Mouse (Mus musculus) heart, postnatal 4 days (tissue): ENCODE measurements around the gene Wdr4. TPM values are rescaled to one million over a fixed set of nuclear protein-coding genes. Genes with fewer than 3 reads are reported as not detected.

ENCODE experiments used
- DNase-seq: peaks from one replicate; pipeline ENCODE4 v3.0.0; 2021
- total RNA-seq, 2 experiments: library from RNA; stranded (reverse); gene quantifications; 2 replicates each; pipeline ENCODE4 v1.2.3; 2021

Gene Wdr4
- total RNA-seq, 2 experiments from 2014 or later: 15.9 to 16.4 TPM

DNA sequence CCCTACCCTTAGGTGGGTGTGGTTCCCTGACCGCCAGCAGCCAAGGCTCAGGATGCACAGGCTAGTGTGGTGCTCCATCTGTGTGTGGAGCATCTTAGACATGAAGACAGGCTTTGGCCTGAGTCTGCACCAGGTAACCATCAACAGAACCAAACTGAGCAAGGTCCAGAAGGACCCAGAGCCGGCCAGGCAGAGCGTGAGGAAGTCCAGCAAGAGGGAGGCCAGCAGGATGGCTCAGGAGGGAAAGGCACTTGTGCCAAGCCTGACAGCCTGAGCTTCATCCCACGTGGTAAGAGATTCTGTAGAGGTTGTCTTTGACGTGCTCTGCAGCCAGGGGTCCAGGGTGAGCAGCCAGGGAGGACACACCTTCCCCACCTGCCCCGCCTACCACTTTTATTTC, 22.1 kb downstream of the Wdr4 start:
- no peak for DNase-seq

DNA sequence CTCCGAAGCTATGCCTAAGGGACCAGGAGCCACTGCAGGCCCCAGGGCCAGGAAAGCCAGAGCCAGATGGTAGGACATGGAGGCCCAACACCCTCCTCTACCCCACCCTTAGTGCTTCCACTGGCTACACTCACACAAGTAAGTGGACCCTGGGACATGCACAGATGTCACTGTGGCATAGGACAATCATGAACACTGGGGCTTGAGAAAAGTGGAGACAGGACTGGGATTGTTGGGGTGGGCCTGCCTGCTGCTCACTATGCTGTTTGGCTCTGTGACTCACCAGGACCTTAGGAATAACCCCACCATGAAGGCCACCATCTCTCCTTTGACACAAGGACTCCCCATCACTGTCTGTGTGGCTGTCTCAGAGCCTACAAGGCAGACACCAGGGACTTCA, 24.8 kb downstream of the Wdr4 start:
- no peak for DNase-seq

DNA sequence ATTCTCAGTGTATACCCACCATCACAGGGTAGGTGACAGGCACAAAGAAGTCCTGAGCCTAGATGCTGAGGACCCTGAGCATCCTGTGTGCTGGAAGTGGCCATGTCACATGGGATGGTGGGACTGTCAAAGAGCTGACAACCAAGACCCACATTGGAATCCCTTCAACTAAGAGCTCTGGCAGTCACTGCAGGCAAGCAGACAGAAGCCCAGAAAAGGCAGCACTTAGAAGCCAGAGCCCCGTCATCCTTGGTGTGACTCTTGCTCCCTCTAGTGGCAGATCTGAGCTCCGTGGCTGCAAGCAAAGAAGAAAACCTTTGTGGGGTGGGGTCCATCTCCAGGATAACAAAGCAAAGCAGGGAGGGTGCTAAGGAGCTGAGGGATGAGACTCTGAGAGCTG, 27.4 kb downstream of the Wdr4 start:
- DNase-seq: peak; percentile 85

DNA sequence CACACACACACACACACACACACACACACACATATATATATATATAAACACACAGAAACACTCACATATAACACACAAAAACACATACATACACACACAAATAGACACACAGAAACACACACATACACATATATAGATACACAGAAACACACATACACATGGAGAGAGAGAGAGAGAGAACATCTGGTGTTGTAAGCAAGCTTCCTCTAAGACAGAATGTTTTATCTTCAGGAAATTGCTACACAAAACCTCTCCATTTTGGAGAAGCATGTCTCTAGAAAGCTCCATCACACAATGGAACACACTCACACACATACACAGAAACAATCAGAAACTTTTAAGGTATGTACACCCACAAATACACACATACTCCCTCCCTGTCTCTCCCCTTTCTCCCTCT, 28.4 kb downstream of the Wdr4 start:
- no peak for DNase-seq

DNA sequence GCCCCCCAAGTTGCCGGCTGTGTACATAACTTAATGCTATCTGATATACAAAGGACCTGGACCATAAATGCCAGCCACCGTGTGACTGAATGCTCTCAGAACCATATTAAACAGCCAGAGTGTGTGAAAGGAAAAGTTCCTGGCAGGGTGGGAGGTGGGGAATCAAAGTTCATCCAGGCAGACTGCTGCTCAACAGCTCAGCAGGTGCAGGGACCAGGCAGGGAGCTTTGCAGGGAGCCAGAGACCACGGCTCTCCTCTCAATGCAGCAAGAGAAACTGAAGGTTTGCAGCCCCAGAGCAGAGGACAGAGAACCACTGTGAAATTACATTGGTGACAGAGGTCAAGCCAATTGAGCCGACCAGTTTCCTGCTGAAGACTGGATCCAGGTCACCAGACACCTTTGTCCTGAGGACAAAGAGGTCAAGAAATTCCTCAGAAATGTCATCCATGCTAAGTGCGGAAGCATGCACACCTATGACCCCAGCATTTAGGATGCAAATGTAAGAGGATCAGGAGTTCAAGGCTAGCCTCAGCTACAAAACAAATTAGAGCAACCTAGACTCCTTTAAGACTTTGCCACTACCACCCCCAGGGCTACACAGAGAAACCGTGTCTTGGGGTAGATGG, 32.2 kb downstream of the Wdr4 start:
- DNase-seq: no peak

DNA sequence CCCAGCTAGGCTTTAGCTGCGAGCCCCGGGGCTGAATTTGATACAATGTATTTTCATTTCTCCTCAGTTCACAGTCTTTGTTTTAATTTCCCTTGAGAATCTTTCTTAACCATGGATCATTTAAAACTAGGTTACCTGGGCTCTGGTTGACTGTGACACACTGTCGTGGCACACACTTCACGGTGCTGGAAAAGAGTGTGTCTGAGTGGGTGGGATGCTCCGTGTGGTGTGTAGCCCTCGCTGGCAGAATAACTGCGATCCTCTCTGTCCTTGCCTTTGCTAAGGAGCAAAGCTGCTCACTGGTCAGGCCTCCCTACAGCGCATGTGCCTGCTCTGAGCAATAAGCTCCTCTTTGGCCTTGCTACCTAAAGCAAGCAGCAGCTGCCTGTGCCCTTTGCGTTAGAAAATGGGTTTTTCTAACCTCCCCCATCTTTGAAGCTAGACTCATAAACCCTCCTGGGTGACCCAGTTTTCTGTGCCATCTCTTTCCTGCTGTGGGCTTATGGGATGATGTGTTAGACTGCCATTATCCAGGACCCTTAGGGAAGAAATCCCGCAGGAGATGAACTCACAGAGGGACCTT, 33.1 kb downstream of the Wdr4 start:
- no peak for DNase-seq

DNA sequence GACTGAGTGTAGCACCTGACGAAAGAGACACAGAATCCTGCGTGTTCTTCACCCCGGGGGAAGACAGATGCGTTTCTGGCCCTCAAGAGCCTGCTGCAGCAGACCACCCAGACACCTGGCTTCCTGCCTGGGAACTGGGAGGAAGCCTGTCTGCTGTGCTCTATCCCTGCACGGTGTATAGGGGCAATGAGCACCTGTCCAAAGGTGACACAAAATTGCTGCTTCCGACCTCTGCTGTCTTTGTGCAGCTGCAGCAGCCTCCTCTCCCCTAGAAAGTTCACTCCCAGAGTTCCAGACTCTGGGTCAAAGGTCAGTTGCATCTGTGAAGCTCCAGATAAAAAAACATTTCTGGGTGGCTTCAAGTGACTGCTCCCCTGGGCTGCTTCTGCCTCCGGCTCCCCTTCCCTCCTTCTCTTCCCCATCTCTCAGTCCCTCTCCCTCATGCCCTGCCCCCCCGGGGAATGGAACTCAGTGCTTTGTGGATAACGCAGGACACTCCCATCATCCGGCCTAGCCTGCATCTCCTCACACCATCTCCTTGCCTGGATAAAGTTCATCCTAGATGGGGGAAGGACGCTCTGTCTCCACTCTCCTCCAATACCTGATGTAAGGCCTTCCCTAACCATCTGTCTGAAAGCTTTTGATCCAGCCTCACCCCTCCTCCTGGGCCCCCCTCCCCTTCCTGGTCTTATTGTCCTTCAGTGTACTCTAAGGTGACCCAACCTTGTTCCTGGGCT, 40.5 kb downstream of the Wdr4 start:
- DNase-seq: no peak

DNA sequence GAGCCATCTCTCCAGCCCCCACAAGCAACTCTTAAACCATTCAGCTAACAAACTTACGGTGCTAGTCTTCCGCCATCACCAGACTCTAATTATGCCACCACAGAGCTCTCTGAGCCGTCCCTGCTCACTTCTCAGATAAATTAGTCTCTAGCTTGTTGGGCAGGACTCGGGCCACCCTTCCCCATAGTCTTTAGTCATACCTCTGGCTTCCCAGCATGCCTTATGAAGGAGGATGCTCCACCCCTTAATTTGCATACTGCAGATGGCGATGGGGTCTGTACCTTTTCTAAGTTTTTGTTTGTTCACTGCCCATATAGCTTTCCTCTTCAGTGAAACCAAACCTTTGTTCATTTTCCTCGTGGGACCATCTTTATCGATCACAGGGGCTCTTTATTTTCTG, 41.2 kb downstream of the Wdr4 start:
- no peak for DNase-seq

DNA sequence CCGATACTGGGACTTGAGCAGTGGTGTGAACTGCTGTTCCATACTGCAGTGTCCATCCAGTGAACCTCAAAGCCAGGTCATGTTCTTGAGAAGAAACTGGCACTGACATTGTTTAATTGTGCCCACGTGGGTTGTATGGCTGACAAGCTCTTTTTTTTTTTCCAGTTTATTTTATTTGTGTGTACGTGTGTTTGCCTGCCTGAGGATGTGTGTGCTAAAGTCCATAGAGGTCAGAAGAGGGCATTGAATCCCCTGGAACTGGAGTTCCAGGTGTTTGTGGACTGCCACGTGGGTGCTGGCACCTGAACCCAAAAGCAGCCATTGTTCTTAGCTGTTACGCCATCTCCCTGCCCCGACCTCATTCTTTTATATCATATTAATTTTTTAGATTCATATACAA, 45.4 kb downstream of the Wdr4 start:
- DNase-seq: no peak

DNA sequence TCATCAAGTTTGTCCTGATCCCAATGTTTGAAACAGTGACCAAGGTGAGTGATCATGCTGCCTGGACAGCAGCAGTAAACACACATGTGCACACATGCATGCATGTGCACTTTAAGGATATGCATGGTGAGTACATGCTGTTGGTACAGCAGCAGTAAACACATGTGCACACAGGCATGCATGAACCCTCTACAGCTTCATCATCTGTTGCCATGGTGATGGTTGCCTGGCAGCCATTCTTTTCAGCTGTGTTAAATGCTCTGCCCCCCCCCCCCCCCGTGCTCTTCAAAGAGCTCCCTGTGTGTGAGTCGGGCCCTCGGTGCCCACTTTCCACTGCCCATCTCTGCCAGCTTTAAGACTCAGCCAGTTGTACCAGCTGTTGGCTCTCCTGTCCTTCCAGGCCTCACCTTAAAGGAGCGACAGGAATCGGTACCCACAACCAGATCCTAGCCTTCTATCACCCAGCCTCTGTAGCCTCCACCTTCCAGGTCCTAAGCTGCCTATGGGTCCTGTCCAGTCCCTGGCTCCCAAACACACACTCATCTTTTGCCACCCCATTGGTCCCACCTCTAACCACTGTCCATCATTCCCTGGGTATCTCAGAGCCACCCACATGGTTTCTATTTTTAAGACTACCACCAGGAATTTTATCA, 48.9 kb downstream of the Wdr4 start:
- DNase-seq: no peak

DNA sequence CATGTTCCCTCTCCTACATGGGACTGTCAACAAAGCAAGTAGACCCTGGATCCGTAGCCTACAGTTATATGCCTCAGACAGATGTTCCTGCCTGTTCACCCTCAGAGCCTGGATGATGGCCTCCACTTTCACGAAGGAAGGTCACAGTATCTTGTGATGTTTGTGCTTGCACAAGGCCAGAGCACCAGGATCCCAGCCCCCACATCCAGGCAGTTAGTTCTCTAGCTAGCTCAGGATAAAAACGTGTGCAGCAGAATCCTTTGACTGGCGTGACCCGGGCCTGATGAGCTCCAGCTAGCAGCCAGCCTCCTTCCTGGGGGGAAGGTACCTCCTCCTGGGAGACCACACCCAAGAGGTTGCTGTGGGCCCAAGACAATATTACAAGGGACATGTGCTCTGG, 51.3 kb downstream of the Wdr4 start:
- DNase-seq: no peak

DNA sequence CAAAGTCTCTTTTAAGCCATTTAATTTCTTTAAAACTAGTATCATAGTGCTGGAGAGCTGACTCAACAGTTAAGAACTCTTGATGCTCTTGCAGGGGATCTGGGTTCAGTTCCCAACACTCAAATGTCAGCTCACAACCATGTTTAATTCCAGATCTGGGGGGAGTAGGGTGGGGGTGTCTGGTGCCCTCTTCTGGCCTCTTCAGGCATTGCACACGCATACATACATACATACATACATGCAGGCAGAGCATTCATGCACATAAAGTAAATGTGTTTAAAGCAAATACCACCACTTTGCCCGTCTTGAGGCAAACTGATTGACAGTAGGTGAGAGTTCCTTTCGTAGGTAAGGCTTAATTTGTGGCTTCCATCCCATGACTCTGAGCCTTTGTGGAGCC, 52.9 kb downstream of the Wdr4 start:
- no peak for DNase-seq

DNA sequence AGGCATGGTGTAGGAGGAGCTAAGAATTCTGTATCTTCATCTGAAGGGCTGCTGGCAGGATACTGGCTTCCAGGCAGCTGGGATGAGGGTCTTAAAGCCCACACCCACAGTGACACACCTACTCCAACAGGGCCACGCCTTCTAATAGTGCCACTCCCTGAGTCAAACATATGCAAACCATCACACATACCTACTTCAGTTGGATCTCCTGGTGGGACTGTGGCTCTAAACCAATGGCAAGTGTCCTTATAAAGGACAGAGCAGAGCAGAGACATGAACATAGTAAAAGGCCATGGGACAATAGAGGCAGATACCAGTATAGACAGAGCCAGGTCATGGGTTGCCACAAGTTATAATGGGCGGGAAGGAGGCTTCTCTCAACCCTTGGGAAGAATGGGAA, 57.3 kb downstream of the Wdr4 start:
- no peak for DNase-seq

DNA sequence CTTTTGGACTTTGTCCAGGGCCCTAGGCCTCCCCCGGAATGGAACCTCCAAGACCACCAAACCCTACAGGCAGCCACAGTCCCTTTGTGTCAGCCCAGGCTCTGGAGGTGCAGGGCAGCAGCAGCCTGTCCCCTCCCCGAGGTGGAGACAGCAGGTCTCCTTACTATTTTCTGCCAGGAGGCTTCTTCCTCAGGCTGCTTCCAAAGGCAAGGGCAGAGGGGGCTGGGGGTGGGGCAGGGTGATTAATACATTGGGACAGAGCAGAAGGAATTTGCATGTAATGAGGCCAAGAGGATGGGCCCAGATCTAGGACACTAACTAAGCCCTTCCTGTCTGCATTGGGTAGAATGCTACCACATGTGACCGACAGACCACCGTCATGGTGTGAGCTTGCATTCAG, 59.4 kb downstream of the Wdr4 start:
- DNase-seq: no peak

DNA sequence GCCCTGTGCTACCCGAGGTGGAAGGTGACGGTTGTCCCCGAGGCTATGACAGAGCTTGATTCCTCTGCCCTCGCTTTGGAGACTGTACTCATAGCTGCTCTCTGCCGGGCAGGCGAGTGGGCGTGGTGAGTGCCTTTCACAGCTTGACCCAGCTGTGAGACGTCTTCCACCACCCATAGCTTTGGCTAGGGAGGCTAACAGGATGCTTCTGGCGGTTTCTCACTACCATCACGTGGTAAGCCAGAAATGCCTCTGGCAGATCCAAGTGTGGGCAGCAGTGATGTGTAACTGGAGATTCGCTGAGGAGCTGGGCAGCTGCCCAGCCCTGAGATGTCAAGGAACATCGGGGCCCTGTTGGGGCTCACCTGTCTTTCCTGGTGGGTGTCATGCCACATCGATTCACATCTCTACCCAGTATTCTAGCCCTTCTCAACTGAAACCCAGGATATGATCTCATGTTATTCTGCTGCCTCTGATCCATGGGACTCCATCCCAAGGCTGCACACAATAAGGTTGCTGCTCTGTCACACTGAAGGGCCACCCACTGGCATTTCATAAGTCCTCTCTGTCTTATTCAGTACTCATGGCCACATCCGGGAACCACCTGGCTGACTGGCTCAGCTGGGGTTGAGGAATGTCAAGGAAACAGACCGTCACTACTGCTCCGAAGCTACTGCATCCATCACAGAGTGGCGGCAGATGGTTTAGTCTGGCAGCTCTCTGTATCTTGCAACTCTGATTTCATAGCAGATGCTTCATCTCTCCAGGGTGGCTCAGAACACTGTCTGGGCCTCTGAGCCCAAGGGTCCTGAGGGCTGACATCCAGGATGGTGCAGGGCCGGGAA, 62.8 kb downstream of the Wdr4 start:
- DNase-seq: peak; percentile 54

DNA sequence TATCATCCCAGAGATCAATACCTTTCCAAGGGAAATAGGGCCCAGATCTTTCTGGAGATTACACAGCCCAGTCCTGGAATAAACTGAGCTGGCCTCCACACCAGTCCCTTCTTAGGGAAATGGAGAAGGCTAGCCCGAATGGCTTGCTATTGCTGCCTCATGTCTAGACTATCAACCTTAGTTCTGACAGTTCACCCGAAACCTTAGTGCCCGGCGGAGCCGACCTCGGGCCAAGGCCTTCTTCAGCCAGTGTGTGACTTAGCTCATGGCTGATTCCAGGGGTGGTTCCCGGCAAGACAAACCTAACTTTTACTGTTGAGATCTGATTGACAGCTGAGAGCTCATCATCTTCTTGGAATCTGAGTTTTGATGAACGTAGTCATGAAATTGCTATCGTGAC, 65.7 kb downstream of the Wdr4 start:
- no peak for DNase-seq

DNA sequence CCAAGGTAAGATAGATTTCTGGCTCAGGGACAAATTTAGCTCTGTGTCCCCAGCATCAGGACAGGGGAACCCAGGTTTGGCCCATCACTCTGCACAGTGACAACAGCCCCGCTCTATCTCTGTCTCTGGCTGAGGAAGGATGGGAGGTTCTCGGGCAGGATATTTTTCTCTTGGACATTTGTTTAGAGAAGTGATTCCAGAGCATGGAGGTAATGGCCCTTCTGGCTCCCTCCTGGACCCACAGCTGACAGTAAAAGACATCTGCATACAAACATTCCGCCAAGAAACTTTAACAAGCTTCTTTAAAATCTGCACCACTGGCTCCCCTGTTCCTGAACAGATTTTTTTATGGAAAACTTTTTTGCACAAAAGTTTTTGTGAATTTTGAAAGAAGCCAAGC, 66.3 kb downstream of the Wdr4 start:
- DNase-seq: peak; percentile 20

DNA sequence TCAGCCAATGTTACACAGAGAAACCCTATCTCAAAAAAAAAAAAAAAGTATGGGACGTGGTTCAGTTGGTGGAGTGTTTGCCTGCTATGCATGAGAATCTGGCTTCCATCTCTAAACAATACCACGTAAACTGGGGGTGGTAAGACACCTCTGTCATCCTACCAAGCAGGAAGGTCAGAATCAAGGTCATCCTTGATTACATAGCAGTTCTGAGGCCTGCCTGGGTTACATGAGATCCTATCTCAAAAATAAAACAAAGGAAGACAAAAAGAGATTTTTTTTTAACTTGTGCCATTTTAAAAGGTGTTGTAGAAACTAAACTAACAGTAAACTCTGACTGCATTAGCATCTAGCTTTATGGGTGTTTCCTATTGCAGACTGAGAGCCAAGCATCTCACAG, 67.0 kb downstream of the Wdr4 start:
- no peak for DNase-seq

DNA sequence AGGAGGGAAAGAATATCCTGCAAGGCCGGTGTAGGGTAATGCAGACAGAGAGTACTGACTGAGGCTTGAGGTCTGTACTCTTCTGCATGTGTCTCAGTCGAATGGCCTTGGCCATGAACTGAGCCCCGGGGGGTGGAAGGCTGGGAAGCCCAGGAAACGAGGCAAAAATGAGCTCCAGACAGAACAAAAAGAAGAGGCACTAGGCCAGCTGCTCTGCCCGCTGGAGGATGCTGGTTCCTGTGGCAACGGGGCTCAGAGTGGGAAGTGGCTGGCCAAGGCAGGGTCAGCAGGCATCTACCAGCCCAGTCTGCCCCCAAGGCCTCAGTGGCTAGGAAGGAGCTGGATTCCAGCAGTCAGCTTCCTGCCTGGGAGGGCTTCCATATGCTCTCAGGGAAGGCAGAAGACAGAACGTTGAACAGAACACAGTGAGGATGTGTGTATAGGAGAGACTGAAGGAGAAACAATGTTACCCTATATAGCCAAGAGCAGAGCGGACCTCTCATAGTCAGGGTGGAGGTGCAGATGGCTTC, 68.5 kb downstream of the Wdr4 start:
- no peak for DNase-seq

DNA sequence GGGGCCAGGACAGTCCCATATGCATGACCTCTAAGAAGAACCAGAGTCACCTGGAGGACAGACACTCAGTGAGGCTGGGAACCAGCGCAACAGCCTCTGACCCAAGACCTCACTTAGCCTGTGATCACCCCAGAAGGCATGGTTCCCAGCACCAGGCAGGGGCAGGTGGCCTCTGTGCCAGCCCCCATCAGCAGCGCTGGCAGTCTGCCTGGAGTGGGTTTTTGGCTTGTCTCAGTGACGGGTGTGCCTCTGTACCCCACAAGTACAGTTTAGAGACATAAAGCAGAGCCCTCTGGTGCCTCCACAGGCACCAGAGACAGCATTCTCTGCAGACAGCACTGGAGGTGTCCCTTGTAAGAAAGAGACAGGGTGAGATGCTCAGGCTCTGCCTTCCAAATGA, 69.6 kb downstream of the Wdr4 start:
- no peak for DNase-seq

DNA sequence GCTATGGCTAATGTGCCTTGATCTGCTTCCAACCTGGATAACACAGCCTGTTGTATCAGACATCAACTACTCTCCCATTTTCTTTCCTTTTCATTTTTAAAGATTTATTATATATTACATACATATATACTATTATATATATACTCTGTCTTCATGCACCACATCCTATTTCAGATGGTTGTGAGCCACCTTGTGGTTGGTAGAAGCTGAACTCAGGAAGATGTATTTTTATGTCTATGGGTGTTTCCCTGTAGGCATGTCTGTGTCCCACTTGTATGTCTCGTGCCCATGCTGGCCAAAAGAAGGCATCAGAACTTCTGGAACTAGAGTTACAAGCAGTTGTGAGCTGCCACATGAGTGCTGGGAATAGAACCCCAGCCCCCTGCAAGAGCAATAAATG, 71.3 kb downstream of the Wdr4 start:
- no peak for DNase-seq

DNA sequence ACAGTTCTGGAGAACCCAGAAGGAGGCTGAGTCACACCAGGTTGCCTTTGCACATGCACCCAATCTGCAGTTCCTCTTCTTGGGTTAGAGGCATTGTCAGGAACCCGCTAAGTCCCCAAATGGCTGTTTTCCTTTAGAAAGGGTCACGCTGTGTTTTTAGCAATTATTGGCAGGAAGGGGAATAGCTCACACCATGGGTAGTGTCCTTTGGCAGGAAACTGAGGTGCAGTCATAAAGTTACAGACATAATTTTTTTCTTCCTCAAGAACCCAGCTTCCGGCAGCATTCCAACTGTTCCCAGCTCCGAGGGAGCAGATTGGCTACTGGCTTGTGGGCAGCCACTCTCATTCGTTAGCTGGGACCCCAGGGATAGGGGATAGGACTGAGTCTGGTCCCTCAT, 72.0 kb downstream of the Wdr4 start:
- no peak for DNase-seq
